Mouse (Mus musculus) bone marrow macrophage, adult 2 months (primary cell): ENCODE measurements around the gene Nkx6-1. TPM values are rescaled to one million over a fixed set of nuclear protein-coding genes. Genes with fewer than 3 reads are reported as not detected.

Experiments used
- H3K27ac ChIP-seq: 2 replicates; pipeline ENCODE4 v1.5.1; 2012; ENCODE audit warnings: low read depth, low read length; ENCODE audit not compliant: insufficient read depth
- H3K4me1 ChIP-seq: 2 replicates; pipeline ENCODE4 v1.6.1; 2012; ENCODE audit warnings: low read length; ENCODE audit not compliant: control insufficient read depth, insufficient read depth
- H3K4me3 ChIP-seq: 2 replicates; pipeline ENCODE4 v1.5.1; 2012; ENCODE audit warnings: mild to moderate bottlenecking, low read length, moderate library complexity; ENCODE audit not compliant: insufficient read depth
- CTCF ChIP-seq: IDR thresholded peaks from 2 replicates; pipeline ENCODE4 v1.5.1; 2012; ENCODE audit warnings: low read depth, mild to moderate bottlenecking, low read length, moderate library complexity
- POLR2A ChIP-seq: IDR thresholded peaks from 2 replicates; pipeline ENCODE4 v1.6.1; 2012; ENCODE audit warnings: mild to moderate bottlenecking, low read depth, low read length, borderline replicate concordance
- polyA plus RNA-seq: library from polyadenylated mRNA; stranded (reverse); fragments of >200 nt; gene quantifications from 2 replicates; pipeline ENCODE4 v1.2.4, GENCODE M21; 2012; ENCODE audit not compliant: missing spikeins, insufficient read depth, insufficient read length

The Nkx6-1 gene
- polyA plus RNA-seq: not detected in 2 replicates

DNA sequence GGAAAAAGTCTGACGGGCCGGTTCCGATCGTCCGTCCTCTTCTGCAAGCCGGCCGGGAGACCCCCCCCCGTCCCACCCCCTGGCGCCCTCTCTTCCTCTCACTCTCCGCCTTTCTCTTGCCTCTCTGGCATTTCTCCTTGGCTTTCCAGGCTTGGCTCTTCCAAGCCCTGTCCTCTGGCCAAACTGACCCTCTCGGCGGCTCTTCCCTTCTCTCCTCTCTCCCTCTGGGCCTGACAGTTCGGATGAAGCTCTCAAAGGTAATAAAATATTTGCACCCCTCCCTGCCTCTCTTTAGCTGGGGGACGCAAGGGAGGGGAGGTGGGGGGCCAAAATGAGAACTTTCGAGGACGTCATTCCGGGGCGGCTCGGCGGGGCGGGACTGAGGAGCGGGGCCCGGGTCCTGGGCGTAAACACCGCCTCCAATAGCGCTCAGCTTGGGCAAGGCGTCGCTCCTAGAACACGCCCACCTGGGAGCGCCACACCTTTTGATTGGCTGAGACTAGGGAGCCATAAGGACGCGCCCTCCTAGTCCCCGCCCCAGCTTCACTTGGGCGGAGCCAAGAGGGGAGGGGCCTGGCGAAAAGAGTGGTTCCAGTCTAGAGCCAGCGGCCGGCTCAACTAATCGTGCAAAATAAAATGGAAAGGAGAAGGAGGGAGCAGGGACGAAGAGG lies at the start of gene Nkx6-1:
Gene Nkx6-1, minus strand, starts transcription at position 52 of the 671 bp plus-strand sequence.
- Histone ChIP-seq H3K4me3 (peak within 1 kb of the TSS; percentile 29), H3K4me1 (no peaks in the 10 kb centered on the region), H3K27ac (no peak within 1 kb of the TSS)
- TF ChIP-seq POLR2A: no peak
- no peak for TF ChIP-seq CTCF

DNA sequence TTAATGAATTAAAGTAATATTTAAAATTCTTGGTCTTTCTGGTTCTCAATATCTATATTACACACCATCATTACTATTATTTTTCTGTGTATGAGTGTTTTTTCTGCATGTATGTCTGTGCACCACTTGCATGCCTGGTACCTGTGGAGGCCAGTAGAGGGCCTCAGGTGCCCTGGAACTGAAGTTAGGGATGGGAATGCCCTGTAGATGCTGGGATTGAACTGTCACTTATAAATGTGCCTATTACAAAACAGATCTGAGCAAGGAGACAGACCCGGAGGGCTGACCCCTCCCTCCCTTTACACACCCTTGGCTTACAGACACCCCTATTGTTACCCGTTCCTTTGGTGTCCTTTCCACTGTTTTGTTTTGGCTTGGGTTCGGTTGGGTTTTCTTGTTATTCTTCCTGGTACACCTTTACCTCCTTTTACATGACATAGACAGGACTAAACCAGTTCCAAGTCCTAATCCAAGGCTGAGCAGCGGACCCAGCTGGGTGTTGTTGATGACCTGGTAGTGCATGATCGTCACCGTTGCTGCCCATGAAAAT lies 48.3 kb upstream of the Nkx6-1 start:
- no peaks in the 10 kb centered on the region for H3K4me1 ChIP-seq
- no peak overlapping the region for H3K27ac ChIP-seq

GRCm38 (mm10) chr5:101703374-101704260 lies 38.8 kb upstream of the Nkx6-1 start:
- TF ChIP-seq CTCF: no peak
- TF ChIP-seq POLR2A: no peak
- H3K4me1 ChIP-seq: no peaks in the 10 kb centered on the region
- H3K4me3 ChIP-seq: no peak overlapping the region
- no peak overlapping the region for H3K27ac ChIP-seq

More for the DNA sequence above, 48.3 kb upstream of the Nkx6-1 start:
- TF ChIP-seq CTCF (no peak), POLR2A (no peak)
- no peak overlapping the region for H3K4me3 ChIP-seq

- H3K4me3 ChIP-seq: no peak overlapping the region
- H3K4me1 ChIP-seq: no peaks in the 10 kb centered on the region
- no peak for TF ChIP-seq POLR2A
- TF ChIP-seq CTCF: no peak
- H3K27ac ChIP-seq: no peak overlapping the region
These were observed 37.8 kb upstream of the Nkx6-1 start for GRCm38 (mm10) chr5:101702636-101703035.

- no peak for TF ChIP-seq CTCF
- H3K4me1 ChIP-seq: no peaks in the 10 kb centered on the region
These were observed 35.8 kb upstream of the Nkx6-1 start for GRCm38 (mm10) chr5:101700607-101701006.

GRCm38 (mm10) chr5:101688581-101688980 lies 23.8 kb upstream of the Nkx6-1 start:
- H3K27ac ChIP-seq: no peak overlapping the region
- TF ChIP-seq CTCF (no peak), POLR2A (no peak)
- H3K4me1 ChIP-seq: no peaks in the 10 kb centered on the region

More at GRCm38 (mm10) chr5:101700607-101701006, 35.8 kb upstream of the Nkx6-1 start:
- Histone ChIP-seq H3K4me3 (no peak overlapping the region), H3K27ac (no peak overlapping the region)

GRCm38 (mm10) chr5:101683340-101683739 lies 18.5 kb upstream of the Nkx6-1 start:
- Histone ChIP-seq H3K4me1 (no peaks in the 10 kb centered on the region), H3K27ac (no peak overlapping the region), H3K4me3 (no peak overlapping the region)
- TF ChIP-seq CTCF (no peak), POLR2A (no peak)

More at GRCm38 (mm10) chr5:101688581-101688980, 23.8 kb upstream of the Nkx6-1 start:
- no peak overlapping the region for H3K4me3 ChIP-seq

GRCm38 (mm10) chr5:101680338-101680737 lies 15.5 kb upstream of the Nkx6-1 start:
- no peak overlapping the region for H3K4me3 ChIP-seq
- no peak for TF ChIP-seq CTCF
- no peak for TF ChIP-seq POLR2A
- no peak overlapping the region for H3K27ac ChIP-seq
- no peaks in the 10 kb centered on the region for H3K4me1 ChIP-seq

GRCm38 (mm10) chr5:101669381-101669780 lies 4.6 kb upstream of the Nkx6-1 start:
- Histone ChIP-seq H3K4me1 (no peaks in the 10 kb centered on the region), H3K4me3 (no peak overlapping the region), H3K27ac (no peak overlapping the region)
- TF ChIP-seq CTCF: peak; percentile 43
- no peak for TF ChIP-seq POLR2A

GRCm38 (mm10) chr5:101668475-101668874 lies 3.7 kb upstream of the Nkx6-1 start:
- Histone ChIP-seq H3K27ac (no peak overlapping the region), H3K4me3 (no peak overlapping the region), H3K4me1 (no peaks in the 10 kb centered on the region)
- no peak for TF ChIP-seq POLR2A
- TF ChIP-seq CTCF: no peak
